Mouse (Mus musculus) megakaryocyte, embryonic 14.5 days (primary cell): Measurements from ENCODE around the gene Gm9507.

Source experiments
- FLI1 ChIP-seq: IDR thresholded peaks from 2 replicates; pipeline ENCODE4 v1.6.1; 2012; ENCODE audit warnings: low read length, inconsistent platforms, mixed read lengths
- GATA1 ChIP-seq: IDR thresholded peaks from 3 replicates; pipeline ENCODE4 v1.6.1; 2012; ENCODE audit warnings: mixed read lengths, low read length, inconsistent platforms, borderline replicate concordance

DNA sequence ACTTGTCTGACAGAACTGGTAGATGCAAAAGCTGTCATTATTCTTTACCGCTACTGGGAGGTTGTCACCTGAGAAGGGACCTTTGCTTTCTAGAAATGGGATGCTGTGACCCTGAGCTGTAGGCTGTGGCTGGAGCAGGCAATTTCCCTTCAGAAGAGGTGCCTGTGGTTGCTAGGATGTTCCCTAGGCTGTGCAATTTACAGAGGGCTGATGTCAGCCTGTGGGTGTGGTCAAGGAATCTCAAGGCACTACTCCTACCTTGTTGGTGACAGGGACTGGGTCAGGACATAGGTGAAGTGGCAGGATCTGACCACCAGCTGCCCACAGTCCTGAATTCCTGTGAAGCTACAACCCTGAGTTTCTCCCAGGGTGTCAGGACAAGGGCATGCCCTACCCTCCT lies 41.9 kb downstream of the Gm9507 start:
- TF ChIP-seq GATA1 (no peak), FLI1 (no peak)
